Mouse (Mus musculus) MEL (cell line): ENCODE measurements around the gene Olfr1009. TPM values are rescaled to one million over a fixed set of nuclear protein-coding genes. Genes with fewer than 3 reads are reported as not detected.
"Not testable (repeated sequence)": the region's sequence is repeated elsewhere in the genome, so short reads cannot be mapped to it uniquely, and the experiment has no call there.

Source experiments
- DNase-seq: peaks from one replicate; pipeline ENCODE4 v3.0.0; 2011; ENCODE audit warnings: low read depth, low spot score
- H3K27ac ChIP-seq: 2 replicates; pipeline ENCODE4 v1.5.1; 2012; ENCODE audit warnings: low read depth, mild to moderate bottlenecking, control low read depth, low read length, moderate library complexity; ENCODE audit not compliant: control insufficient read depth
- H3K27me3 ChIP-seq, 2 experiments: fragments of 150-350 bp in 1 of 2; sonication (generic) in 1 of 2; 2 replicates each; pipeline ENCODE4 v1.6.1; 2012; ENCODE audit warnings: low read length in 2 of 2, mild to moderate bottlenecking in 2 of 2, improper control_type of control experiment in 1 of 2, moderate library complexity in 1 of 2; ENCODE audit not compliant: insufficient read depth in 2 of 2, control insufficient read depth in 1 of 2
- H3K36me3 ChIP-seq, 2 experiments: 2 replicates each; pipeline ENCODE4 v1.6.1; 2012 to 2014; ENCODE audit warnings: low read length in 2 of 2, improper control_type of control experiment in 1 of 2, inconsistent platforms in 1 of 2, mild to moderate bottlenecking in 1 of 2; ENCODE audit not compliant: insufficient read depth in 2 of 2, control insufficient read depth in 1 of 2
- H3K4me1 ChIP-seq, 2 experiments: fragments of 150-350 bp in 1 of 2; sonication (generic) in 1 of 2; 2 replicates each; pipeline ENCODE4 v1.6.1; 2012; ENCODE audit warnings: low read length in 2 of 2, improper control_type of control experiment in 1 of 2, mild to moderate bottlenecking in 1 of 2; ENCODE audit not compliant: insufficient read depth in 2 of 2, control insufficient read depth in 1 of 2
- H3K4me3 ChIP-seq, 2 experiments: fragments of 150-350 bp in 1 of 2; sonication (generic) in 1 of 2; 2 replicates each; pipeline ENCODE4 v1.5.1; 2012; ENCODE audit warnings: low read depth in 2 of 2, low read length in 2 of 2, mild to moderate bottlenecking in 2 of 2, moderate library complexity in 2 of 2, control low read depth in 1 of 2, improper control_type of control experiment in 1 of 2; ENCODE audit not compliant: control insufficient read depth in 1 of 2, insufficient read depth in 1 of 2
- H3K79me2 ChIP-seq: 2 replicates; pipeline ENCODE4 v1.6.1; 2012; ENCODE audit warnings: mild to moderate bottlenecking, low read length, moderate library complexity; ENCODE audit not compliant: control insufficient read depth, poor library complexity, insufficient read depth
- H3K9ac ChIP-seq: 2 replicates; pipeline ENCODE4 v1.6.1; 2012; ENCODE audit warnings: low read depth, mild to moderate bottlenecking, control low read depth, low read length, moderate library complexity; ENCODE audit not compliant: control insufficient read depth, poor library complexity, severe bottlenecking
- H3K9me3 ChIP-seq: fragments of 150-350 bp; sonication (generic); replicated peaks from 2 replicates; pipeline ENCODE4 v1.6.1; 2012; ENCODE audit warnings: mild to moderate bottlenecking, low read length, improper control_type of control experiment, moderate library complexity; ENCODE audit not compliant: insufficient read depth
- BHLHE40 ChIP-seq: IDR thresholded peaks from 2 replicates; pipeline ENCODE4 v1.6.1; 2012; ENCODE audit warnings: low read depth, mild to moderate bottlenecking, inconsistent platforms, low read length, improper control_type of control experiment, borderline replicate concordance
- ETS1 ChIP-seq: IDR thresholded peaks from 2 replicates; pipeline ENCODE4 v1.6.1; 2012; ENCODE audit warnings: low read depth, mild to moderate bottlenecking, inconsistent platforms, low read length, improper control_type of control experiment, moderate library complexity
- GABPA ChIP-seq: IDR thresholded peaks from 2 replicates; pipeline ENCODE4 v1.6.1; 2012; ENCODE audit warnings: low read depth, mild to moderate bottlenecking, inconsistent platforms, low read length, improper control_type of control experiment, moderate library complexity
- GATA1 ChIP-seq: IDR thresholded peaks from 2 replicates; pipeline ENCODE4 v1.6.1; 2011; ENCODE audit warnings: low read depth, low read length, improper control_type of control experiment
- HCFC1 ChIP-seq: IDR thresholded peaks from 2 replicates; pipeline ENCODE4 v1.6.1; 2012; ENCODE audit warnings: low read depth, mild to moderate bottlenecking, inconsistent platforms, low read length, improper control_type of control experiment, moderate library complexity
- MAX ChIP-seq: IDR thresholded peaks from 2 replicates; pipeline ENCODE4 v1.6.1; 2011; ENCODE audit warnings: low read length, improper control_type of control experiment
- MAZ ChIP-seq: IDR thresholded peaks from 2 replicates; pipeline ENCODE4 v1.6.1; 2012; ENCODE audit warnings: low read depth, mild to moderate bottlenecking, inconsistent platforms, low read length, improper control_type of control experiment
- MEF2A ChIP-seq: IDR thresholded peaks from 2 replicates; pipeline ENCODE4 v1.6.1; 2014; ENCODE audit warnings: low read depth, mild to moderate bottlenecking, inconsistent platforms, low read length, improper control_type of control experiment; ENCODE audit not compliant: poor library complexity, insufficient replicate concordance, severe bottlenecking; ENCODE audit errors: extremely low read depth
- MYC ChIP-seq: IDR thresholded peaks from 2 replicates; pipeline ENCODE4 v1.6.1; 2011; ENCODE audit warnings: low read depth, mild to moderate bottlenecking, low read length, improper control_type of control experiment, moderate library complexity
- NELFE ChIP-seq: IDR thresholded peaks from 2 replicates; pipeline ENCODE4 v1.6.1; 2011; ENCODE audit warnings: low read depth, low read length, improper control_type of control experiment
- POLR2A ChIP-seq, 2 experiments: IDR thresholded peaks; 2 replicates each; pipeline ENCODE4 v1.6.1; 2011 to 2012; ENCODE audit warnings: low read length in 2 of 2, mild to moderate bottlenecking in 2 of 2, control low read depth in 1 of 2, improper control_type of control experiment in 1 of 2, low read depth in 1 of 2, moderate library complexity in 1 of 2; ENCODE audit not compliant: control insufficient read depth in 1 of 2, insufficient read depth in 1 of 2, poor library complexity in 1 of 2
- POLR2AphosphoS2 ChIP-seq: IDR thresholded peaks from 2 replicates; pipeline ENCODE4 v1.6.1; 2011; ENCODE audit warnings: low read length, improper control_type of control experiment
- POLR2AphosphoS5 ChIP-seq: IDR thresholded peaks from 2 replicates; pipeline ENCODE4 v1.6.1; 2012; ENCODE audit warnings: low read depth, borderline replicate concordance, mild to moderate bottlenecking, inconsistent platforms, low read length, moderate library complexity, mixed read lengths
- RAD21 ChIP-seq: IDR thresholded peaks from 2 replicates; pipeline ENCODE4 v1.6.1; 2011; ENCODE audit warnings: mild to moderate bottlenecking, low read depth, low read length, improper control_type of control experiment
- RCOR1 ChIP-seq: IDR thresholded peaks from 2 replicates; pipeline ENCODE4 v1.6.1; 2012; ENCODE audit warnings: low read depth, mild to moderate bottlenecking, inconsistent platforms, low read length, improper control_type of control experiment
- SMC3 ChIP-seq: IDR thresholded peaks from 2 replicates; pipeline ENCODE4 v1.6.1; 2011; ENCODE audit warnings: low read depth, low read length, improper control_type of control experiment
- TAL1 ChIP-seq: IDR thresholded peaks from 2 replicates; pipeline ENCODE4 v1.6.1; 2012; ENCODE audit warnings: mild to moderate bottlenecking, inconsistent platforms, low read length, moderate library complexity, mixed read lengths
- UBTF ChIP-seq: IDR thresholded peaks from 2 replicates; pipeline ENCODE4 v1.6.1; 2012; ENCODE audit warnings: low read depth, mild to moderate bottlenecking, inconsistent platforms, low read length, improper control_type of control experiment, moderate library complexity, borderline replicate concordance; ENCODE audit not compliant: insufficient read depth
- USF2 ChIP-seq, 2 experiments: IDR thresholded peaks; 2 replicates each; pipeline ENCODE4 v1.6.1; 2011 to 2012; ENCODE audit warnings: improper control_type of control experiment in 2 of 2, low read length in 2 of 2, borderline replicate concordance in 1 of 2, inconsistent platforms in 1 of 2, low read depth in 1 of 2, mild to moderate bottlenecking in 1 of 2; ENCODE audit not compliant: insufficient read depth in 1 of 2
- ZC3H11A ChIP-seq: IDR thresholded peaks from 2 replicates; pipeline ENCODE4 v1.6.1; 2012; ENCODE audit warnings: low read depth, mild to moderate bottlenecking, inconsistent platforms, low read length, improper control_type of control experiment
- polyA plus RNA-seq, 2 experiments: library from polyadenylated mRNA; stranded (reverse) in 1 of 2; unstranded in 1 of 2; fragments of >175 nt in 1 of 2; fragments of >200 nt in 1 of 2; gene quantifications; 2 replicates each; pipeline versions ENCODE4 v1.2.1 to v1.2.4; 2012; ENCODE audit warnings: low replicate concordance in 2 of 2, low read depth in 1 of 2; ENCODE audit not compliant: insufficient read length in 2 of 2, insufficient read depth in 1 of 2, missing spikeins in 1 of 2
- total RNA-seq: library from RNA; depleted of rRNA; stranded (reverse); fragments of 300-350 nt; gene quantifications from 2 replicates; pipeline ENCODE4 v1.2.3, GENCODE M21; 2012

Gene Olfr1009
- total and polyA plus RNA-seq, 3 experiments, result not detected

- no peak within 1 kb of the TSS for H3K9ac ChIP-seq
- no peaks in the 10 kb centered on the region for H3K9me3 ChIP-seq
- TF ChIP-seq MAZ, result no peak
- TF ChIP-seq BHLHE40, result no peak
- no peak for TF ChIP-seq ETS1
- no peak for TF ChIP-seq POLR2AphosphoS2
- no peak for TF ChIP-seq UBTF
- no peak for TF ChIP-seq GATA1
- no peak for TF ChIP-seq RAD21
- TF ChIP-seq POLR2A (IDR thresholded peaks at IDR 0.05; ENCODE audit: control insufficient read depth in 1 of 2, insufficient read depth in 1 of 2, low read depth in 1 of 2, low read length in 2 of 2, poor library complexity in 1 of 2), result no peak
- TF ChIP-seq NELFE, result no peak
- TF ChIP-seq MYC, result no peak
- TF ChIP-seq SMC3, result no peak
- no peak for TF ChIP-seq MAX
- no peak for TF ChIP-seq HCFC1
- no peak for TF ChIP-seq TAL1
- TF ChIP-seq RCOR1, result no peak
- no peak for TF ChIP-seq GABPA
- no peak for TF ChIP-seq MEF2A
- no peak for TF ChIP-seq POLR2AphosphoS5
- no peak for TF ChIP-seq ZC3H11A
- TF ChIP-seq USF2 (IDR thresholded peaks at IDR 0.05; ENCODE audit: borderline replicate concordance in 1 of 2, insufficient read depth in 1 of 2, low read depth in 1 of 2, low read length in 2 of 2), result no peak
- H3K27ac ChIP-seq, result no peak within 1 kb of the TSS
- no peaks in the 10 kb centered on the region for H3K79me2 ChIP-seq
- no peaks in the 10 kb centered on the region for H3K27me3 ChIP-seq
- no peaks in the 10 kb centered on the region for H3K36me3 ChIP-seq
- H3K4me1 ChIP-seq, result no peaks in the 10 kb centered on the region
- no peak within 1 kb of the TSS for H3K4me3 ChIP-seq
- DNase-seq, result no peak
Observed at GRCm38 (mm10) chr2:85689131-85689530, 26.1 kb upstream of the Olfr1009 start, which contains the start of gene Olfr1008. TSS of gene Olfr1008 (plus strand) at chr2:85689431.

- not testable (repeated sequence) for H3K9ac ChIP-seq, H3K9me3 ChIP-seq, H3K4me3 ChIP-seq, H3K4me1 ChIP-seq, H3K36me3 ChIP-seq, DNase-seq, H3K27ac ChIP-seq, H3K79me2 ChIP-seq, H3K27me3 ChIP-seq
Observed at GRCm38 (mm10) chr2:85710680-85711079, 4.5 kb upstream of the Olfr1009 start.
